Mouse (Mus musculus): ENCODE measurements around the gene Fosl1. TPM values are rescaled to one million over a fixed set of nuclear protein-coding genes. Genes with fewer than 3 reads are reported as not detected.
"Not testable (repeated sequence)": the region's sequence is repeated elsewhere in the genome, so short reads cannot be mapped to it uniquely, and the experiment has no call there.

Fosl1 gene
- under 1 TPM in 1 of 2 experiments, not detected in 1; 0.20 TPM for total RNA-seq (2021)
- long read RNA-seq, experiment 1, partial matches to known transcripts = 0 of 1 reads
- long read RNA-seq, experiment 1, other reads (novel, unspliced or antisense) = 1 of 1 reads
- long read RNA-seq, experiment 2, partial matches to known transcripts = 0 of 1 reads
- long read RNA-seq, experiment 2, other reads (novel, unspliced or antisense) = 1 of 1 reads

DNA sequence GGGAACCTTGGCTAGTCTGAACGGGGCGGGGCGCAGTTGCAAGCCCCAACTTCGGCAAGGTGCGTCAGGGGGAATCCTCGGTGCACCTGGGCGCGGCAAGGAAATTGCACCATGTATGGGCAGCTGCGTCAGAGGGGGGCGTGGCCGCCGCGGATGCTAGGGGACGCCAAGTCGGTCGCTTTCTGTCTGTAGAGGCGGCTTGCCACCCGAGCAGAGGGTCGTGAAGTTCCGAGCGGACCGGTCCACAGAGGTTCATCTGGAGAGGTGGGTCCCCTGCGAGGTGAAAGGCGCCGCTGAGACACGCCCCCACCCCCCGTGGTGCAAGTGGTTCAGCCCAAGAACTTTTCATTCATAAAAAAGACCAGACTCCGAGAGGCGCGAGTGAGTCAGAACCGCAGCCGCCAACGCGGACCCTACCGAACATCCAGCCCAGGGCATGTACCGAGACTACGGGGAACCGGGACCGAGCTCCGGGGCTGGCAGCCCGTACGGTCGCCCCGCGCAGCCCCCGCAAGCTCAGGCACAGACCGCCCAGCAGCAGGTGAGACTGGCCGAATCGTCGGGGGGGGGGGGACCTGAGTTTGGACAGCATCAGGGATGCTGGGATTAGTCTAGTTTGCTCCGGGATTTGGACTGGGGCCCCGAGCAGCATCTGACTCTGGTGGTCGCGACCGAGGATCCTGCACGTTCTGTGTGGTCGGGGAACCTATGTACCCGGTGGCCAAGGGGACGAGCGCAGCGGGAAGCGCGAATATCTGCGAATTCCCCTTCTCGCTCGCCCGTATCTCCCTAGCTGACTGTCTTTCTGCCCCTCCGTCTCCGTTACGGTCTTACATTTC, at the start of gene Fosl1:
Gene Fosl1, plus strand, starts transcription at position 33 of the 839 bp plus-strand sequence.
- DNase-seq (ENCODE audit: low spot score in 2 of 2) = no peak

DNA sequence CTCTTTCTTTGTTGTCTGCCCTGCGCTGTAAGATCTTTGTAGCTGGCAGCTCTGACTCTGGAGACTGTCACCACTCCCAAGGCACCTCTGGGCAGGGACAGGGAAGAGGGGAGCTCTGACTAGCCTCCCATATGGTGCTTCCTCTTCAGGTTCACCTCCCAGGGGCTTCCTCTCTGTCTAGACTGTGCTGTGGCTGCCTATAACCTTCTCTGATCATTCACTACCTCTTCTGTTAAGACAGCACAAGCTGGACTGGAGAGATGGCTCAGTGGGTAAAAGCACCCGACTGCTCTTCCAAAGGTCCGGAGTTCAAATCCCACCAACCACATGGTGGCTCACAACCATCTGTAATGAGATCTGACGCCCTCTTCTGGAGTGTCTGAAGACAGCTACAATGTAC, 46.3 kb upstream of the Fosl1 start:
- not testable (repeated sequence) for DNase-seq (ENCODE audit: low spot score in 2 of 2)

DNA sequence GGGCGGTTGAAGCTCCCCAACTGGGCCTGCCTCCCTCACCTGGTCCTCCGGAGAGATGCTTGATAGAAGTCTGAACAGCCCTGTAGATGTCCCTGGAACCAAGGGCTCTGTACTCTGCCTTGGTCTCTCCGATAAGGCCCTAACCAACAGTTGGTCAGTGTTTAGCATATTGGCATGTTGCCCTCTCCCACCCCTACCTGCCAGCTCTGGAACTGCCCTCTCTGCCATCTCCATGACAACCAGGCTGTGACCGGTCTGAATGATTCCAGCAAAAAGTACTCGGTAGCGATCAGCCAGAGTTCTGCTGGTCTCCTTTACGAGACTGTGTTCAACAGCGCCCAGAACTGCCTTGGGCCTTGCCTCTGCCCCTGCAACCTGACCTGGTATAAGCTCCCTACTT, 45.1 kb upstream of the Fosl1 start, which contains the start of gene Tsga10ip:
Gene Tsga10ip, minus strand, starts transcription at position 234 of the 400 bp plus-strand sequence.
- DNase-seq (ENCODE audit: low spot score in 2 of 2) = no peak

DNA sequence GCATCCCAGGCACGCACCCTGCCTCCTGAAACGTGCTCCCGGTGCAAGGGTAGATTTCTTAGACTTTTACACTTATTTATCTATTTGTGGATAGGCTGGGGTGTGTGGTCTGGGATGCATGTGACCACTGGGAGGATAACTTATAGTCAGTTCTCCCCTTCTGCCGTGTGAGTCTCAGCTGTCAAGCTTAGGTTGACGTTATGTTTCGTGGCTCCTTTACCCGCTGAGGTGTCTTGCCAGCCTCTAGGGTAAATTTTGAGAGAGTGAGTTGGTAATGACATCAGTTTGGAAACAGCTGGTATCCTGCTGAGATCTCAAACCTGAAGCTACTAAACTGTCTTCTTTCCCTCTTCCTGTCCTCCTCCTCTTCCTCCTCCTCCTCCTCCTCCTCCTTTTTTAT, 41.4 kb upstream of the Fosl1 start:
- no peak for DNase-seq (ENCODE audit: low spot score in 2 of 2)

DNA sequence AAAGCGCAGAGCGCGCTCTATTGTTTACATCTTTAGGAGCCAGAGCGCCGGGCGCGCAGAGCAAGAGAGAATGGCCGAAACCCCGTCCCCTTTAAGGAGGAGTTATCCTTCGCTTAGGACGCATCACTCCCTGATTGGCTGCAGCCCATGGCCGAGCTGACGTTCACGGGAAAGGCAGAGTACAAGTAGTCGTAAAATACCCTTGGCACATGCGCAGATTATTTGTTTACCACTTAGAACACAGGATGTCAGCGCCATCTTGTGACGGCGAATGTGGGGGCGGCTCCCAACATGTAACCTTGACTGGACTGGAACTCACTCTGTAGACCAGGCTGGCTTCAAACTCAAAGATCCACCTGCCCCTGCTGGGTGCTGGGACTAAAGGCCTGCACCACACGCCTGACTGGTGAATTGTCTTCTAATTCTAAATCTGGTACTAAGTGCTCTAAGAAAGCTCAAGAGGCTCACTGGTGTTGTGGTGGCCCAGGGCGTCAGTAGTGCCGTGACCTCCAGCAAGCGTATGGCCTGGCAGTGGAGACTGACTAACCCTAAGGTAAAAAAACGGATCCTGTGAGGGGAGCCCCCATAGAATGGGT, 40.7 kb upstream of the Fosl1 start:
- not testable (repeated sequence) for DNase-seq (ENCODE audit: low spot score in 2 of 2)

DNA sequence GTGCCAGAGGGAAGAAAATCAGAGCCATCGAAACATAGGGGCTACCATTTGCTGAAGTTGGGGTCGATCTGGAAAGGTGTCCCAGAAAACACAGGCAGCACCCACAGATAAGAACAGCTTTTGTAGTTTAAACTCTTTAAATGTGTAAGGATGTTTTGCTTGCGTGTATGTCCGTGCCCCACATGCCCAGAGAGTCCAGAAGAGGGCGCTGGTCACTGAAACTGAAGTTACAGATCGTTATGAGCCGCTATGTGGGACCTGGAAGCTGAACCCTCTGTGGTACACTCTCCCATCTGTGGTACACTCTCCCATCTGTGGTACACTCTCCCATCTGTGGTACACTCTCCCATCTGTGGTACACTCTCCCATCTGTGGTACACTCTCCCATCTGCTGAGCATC, 40.2 kb upstream of the Fosl1 start:
- DNase-seq (ENCODE audit: low spot score in 2 of 2) = no peak

DNA sequence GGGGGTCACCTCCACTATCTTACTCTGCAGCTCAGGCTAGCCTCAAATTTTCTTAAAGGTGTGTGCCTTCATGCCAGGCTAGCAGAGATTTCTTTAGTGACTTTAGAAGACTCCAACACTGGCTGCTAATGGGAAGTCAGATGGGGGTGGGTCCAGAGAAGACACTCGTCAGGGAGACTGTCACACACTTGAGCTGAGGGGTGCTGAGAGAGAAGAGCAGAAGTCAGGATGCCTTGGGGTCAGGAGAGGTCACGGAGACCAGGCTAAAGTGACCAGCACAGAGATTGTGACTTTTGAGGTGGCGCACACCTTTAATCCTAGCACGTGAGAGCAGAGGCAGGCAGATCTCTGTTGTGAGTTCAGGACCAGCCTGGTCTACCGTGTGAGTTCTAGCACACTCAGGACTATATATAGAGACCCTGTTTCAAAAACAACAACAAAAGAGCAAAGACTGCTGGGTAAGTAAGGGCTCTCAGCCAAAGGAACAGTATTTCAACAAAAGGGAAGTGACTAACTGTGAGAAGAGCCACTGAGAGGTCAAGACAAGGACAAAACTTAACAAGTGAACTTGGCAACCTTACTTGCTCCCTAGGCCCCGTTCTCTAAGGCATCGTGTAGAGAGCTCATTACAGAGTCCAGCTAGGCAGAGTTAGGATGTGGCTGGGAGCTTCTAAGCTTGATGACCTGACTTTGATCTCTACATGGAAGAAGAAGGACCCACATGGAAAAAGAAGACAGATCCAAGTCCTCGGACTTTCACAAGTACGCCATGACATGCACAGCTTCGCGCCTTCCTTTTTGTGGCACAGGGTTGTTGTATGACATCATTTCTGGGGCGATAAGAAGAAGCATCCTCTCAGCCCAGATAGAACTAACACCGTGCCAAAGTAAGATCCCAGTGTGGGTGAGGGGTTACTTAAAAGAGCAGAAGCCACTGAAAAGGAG, 39.0 kb upstream of the Fosl1 start:
- no peak for DNase-seq (ENCODE audit: low spot score in 2 of 2)

DNA sequence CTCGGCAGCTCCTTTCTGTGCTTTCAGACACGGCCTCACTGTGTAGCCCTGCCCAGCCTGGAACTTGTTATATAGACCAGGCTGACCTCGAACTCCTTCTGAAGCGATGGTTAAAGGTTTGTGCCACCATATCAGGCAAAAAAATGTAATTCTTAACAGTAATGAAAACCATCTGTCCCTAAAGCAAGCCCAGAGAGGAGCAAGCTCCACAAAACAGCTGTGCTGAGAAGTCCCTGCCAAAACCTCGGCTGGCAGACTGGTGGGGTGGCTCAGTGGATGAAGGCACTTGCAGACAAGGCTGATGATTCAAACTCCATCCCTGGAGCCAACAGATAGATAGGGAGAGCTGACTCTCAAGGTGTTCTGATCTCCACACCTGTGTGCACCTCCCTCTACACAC, 38.3 kb upstream of the Fosl1 start:
- no peak for DNase-seq (ENCODE audit: low spot score in 2 of 2)

DNA sequence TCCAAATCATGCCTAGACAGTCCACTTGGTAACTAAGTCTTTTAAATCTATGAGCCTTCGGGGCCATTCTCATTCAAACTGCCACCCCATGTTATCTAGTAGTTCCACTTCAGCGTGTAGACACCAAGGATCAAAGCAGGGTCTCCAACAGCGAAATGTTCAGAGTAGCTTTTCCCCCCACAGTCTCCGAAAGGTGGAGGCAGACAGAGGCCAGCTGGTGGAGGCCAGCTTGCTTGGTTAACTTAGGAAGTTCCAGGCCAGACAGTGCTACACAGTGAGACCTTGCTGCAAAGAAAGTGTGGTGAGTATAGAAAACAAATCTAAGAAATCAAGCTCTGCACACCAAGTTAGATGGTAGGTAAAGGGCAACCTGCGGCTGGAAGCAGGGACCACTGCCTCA, 36.7 kb upstream of the Fosl1 start:
- no peak for DNase-seq (ENCODE audit: low spot score in 2 of 2)

DNA sequence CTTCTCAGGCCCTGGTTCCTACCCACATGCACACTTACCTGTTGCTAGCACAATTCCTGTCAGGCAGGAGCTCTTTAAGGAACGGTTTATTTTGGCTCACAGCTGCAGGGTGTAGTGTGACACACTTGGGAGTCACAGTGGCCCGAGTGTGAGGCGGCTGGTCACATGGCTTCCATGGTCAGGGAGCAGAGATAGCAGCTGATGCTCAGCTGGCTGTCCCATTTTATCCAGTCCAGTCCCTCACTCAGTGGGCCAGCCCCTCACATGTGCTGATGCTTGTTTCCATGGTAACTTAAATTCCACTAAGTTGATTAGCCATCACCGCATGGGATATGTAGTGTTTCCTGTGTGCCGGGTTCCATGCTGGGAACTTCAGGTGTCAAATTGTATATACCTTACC, 35.4 kb upstream of the Fosl1 start:
- no peak for DNase-seq (ENCODE audit: low spot score in 2 of 2)

DNA sequence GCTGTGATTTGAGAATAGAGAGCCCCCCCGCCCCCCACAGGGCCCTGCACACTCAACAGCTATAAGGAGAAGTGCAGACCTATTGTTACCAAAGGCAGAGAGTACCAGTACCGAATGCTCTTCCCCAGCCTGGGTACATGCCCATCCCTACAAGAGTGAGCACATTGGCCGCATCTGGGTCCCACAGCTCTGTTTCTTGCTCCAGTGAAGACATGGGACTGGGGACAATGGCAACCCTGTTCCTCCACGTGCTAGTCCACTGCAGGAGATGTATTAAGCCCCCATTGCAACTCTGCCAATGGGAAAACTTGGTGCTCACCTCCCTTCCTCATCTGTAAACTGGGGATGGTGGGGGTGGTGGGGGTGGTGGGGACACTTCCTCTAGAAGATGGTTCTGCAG, 33.5 kb upstream of the Fosl1 start:
- DNase-seq (ENCODE audit: low spot score in 2 of 2) = no peak

DNA sequence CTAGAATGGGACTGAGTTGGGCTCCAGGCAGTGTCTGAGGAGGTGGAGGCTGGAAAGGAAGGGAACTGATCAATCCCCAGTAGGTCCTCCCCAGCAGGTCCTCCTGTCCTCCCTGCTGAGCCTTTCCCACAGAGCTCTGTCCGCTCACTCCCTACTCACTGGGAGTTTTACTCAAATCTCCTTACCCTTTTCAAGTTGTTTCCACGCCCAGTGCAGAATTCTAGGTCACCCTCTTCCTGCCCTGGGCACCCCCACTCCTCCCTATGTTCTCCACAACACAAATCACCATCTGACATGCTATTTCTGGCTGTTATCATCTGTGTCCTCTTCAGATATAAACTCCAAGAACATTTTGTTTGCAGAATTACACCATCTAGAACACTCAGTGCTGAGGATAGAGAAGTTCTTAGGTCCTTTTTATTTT, 32.8 kb upstream of the Fosl1 start:
- DNase-seq (ENCODE audit: low spot score in 2 of 2) = no peak

DNA sequence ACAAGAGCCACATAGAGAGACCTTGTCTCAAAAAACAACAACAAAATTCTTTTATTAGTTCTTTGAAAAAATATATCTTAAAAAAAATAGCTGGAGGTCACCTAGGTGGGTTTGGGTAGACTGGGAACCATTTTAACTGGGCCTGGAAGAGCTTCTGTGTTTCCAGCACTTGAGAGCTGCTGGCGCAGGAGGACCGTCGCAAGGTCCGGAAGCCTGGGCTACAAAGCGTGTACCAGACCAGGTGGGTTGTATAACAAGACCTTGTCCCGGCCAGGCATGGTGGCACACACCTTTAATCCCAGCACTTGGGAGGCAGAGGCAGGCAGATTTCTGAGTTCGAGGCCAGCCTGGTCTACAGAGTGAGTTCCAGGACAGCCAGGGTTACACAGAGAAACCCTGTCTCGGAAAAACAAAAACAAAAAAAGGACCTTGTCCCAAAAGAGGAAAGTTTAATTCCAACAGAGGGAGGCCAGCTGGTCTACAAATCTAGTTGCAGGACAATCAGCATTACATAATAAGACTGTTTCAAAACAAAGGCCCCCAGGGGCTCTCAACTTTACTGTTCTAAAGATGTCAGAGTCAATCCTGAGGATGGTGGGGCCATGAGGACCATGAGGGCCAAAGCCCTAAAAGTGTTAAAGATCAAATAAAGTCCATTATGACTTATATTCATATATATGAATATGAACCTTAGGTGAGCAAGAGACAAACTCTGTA, 28.4 kb upstream of the Fosl1 start:
- no peak for DNase-seq (ENCODE audit: low spot score in 2 of 2)

DNA sequence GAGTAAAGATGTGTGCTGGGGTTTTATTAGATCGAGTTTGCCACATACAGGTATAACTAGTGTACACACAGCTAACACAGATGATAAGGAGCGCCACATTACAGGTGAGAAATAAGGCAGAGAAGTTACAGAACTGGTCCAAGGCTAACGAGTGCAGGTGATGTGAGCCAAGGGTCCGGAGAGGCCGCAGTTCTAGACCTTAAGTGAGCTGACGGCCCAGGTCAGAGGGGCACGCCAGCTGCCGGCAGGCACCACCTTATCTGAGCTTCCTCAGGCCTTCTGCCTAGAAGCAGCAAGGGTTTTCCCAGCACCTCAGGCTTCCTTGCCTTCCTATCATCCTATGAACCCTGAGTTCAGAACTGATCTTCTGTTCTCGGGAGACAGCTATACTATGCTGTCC, 27.7 kb upstream of the Fosl1 start:
- DNase-seq (ENCODE audit: low spot score in 2 of 2) = no peak

DNA sequence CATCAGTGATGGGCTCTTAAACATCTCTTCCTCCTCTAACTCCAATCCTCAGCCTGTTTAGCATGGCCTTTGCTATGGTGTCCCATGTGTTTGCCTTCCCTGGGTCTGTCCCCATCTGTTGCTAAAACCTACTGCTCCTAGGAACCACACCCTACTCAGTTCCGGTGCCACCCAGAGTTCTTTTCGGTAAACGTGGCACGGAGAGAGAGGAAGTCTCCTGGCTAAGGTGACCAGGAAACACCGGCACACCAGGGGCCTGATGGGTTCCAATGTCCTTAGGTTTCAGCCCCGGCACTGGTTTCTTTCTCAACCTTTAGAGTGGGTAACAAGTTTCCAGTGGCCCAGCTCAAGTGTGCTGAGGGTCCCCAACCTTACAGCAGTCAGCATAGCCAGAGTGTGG, 26.8 kb upstream of the Fosl1 start:
- no peak for DNase-seq (ENCODE audit: low spot score in 2 of 2)

DNA sequence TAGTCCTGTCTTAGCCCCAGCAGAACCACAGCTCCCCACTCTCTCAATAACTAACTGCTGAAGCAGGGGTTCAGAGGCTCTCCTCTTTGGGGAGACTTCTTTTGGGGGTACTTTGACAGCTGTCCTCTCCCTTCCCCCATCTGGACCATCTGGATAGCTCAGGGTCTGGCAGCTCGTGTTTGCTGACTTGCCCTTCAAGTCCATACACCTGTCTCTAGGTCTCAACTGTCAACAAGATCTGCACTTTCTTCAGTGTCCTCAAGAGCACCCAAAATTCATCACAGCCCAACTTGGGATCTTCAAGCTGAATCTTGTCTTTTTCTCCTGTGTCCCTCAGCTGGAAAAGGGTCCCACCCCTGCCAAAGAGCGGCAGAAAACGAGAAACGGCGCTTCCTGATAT, 25.6 kb upstream of the Fosl1 start:
- no peak for DNase-seq (ENCODE audit: low spot score in 2 of 2)

DNA sequence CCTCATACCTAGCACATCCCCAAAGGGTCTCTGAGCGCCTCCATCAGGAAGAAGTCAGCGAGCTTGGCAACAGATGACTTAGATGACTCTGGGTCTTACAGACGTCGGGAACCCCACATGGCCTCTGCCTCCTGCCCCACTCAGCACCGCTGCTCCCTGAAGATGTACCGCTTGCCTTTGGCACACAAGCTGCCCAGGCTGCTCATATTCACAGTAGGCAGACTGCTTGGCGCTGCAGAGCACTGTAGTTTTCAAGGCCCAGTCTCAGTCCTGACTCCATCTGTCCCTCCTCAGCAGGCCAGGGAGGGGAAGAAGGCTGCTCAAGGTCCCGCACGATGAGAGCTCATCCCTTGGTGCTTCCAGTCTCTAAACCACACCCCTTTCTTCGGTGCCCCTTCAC, 25.1 kb upstream of the Fosl1 start:
- no peak for DNase-seq (ENCODE audit: low spot score in 2 of 2)

DNA sequence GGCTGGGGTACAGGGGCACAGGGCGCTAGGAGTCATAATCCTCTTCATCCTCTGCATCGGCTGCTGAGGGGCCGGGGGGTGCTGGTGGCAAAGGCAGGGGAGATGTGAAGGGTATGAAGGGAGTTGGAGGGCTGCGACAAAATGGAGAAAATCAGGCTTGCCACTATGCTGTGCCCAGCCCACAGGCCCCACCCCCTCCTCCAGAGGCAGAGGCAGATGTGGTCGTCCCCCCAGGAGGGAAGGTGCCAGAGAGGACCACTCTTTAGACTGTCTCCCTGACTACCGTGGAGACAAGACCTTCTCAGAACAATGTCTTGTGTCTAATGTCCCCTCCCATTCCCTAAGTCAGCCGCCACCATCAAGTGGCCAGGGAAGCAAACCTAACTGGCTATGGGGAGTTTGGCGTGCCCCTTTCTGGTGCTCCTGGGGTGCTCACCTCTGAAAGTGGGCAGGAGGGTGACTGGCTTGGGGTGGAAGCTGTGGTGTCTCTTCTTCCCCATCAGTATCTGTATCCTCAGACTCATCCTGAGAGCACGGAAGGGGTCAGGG, 24.4 kb upstream of the Fosl1 start:
- DNase-seq (ENCODE audit: low spot score in 2 of 2) = no peak

DNA sequence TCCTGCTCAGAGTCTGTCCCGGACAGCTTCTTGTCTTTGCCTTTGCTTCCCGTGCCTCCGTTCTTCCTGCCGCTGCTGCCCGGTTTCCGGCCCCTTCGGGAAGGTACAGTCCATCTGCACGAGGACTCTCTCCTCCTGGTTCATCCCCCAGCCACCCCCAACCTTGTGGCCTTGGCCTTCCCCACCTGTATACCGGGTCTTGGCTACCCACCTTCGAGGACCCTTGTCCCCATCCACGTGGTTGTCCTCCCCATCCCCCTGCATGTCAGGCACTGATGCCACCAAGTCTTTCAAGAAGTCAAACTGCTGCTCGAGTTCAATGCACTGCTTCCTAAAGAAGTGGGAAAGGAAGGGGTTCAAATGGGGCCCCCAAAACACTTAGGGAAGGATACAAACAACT, 23.8 kb upstream of the Fosl1 start:
- no peak for DNase-seq (ENCODE audit: low spot score in 2 of 2)

DNA sequence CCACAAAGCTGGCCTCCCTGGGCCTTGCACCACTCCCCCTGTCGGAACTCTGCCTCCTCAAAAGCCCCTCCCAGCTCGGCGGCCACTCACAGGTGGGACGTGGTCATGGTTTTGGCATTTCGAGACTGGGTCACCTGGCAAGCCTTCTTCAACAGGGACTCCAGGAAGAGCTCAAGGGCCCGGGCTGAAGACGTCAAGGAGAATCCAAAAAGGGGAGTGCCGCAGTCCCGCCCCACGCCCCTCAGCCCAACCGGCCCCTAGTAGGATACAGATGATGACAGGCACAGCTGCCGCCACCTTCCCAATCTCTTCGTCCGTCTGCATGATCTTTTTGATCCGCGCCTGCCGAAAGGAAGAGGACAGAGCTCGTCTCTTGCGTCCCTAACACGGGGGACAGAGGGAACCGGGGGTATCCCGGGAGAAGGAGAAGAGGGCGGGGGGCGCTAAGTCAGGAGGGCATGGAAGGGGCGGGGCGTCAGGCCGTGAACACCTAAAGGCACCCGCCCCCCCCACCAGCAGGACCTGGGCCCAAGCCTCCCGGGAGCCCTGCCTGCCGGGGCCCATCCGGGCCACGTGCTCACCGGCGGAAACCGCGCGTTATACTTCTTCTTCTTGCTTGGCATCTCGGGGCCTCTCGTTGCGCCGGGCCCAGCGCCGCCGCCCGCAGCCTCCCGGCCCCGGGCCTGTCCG, 23.1 kb upstream of the Fosl1 start:
- DNase-seq (ENCODE audit: low spot score in 2 of 2) = peak; percentile 46 to 51
